In genomic region chr9:83569898-83570297, GRCm38 (mm10) we compare ENCODE assay signal across 26 mouse cellular contexts. TPM values are rescaled to one million over a fixed set of nuclear protein-coding genes. Genes with fewer than 3 reads are reported as not detected.
DNase-seq lines count a peak whose midpoint lies in the region; ATAC-seq and TF ChIP-seq lines count a peak whose summit lies in the region.
"Had no signal": no experiment of that assay in that cellular context is flagged by ENCODE, and none has a peak within 500 bp of the region (broad histone marks: within the 10 kb centered on the region; RNA-seq: fewer than 3 reads in every experiment).

No protein-coding gene starts in this region.

- no peaks in the 10 kb centered on the region for H3K9me3 ChIP-seq in lung, embryonic 14.5 days (ENCODE audit: low read depth, low read length)
- H3K9me3 ChIP-seq in liver, embryonic 11.5 days (ENCODE audit: control insufficient read depth, low read length), result no peaks in the 10 kb centered on the region
- H3K9me3 ChIP-seq in forebrain, embryonic 11.5 days (ENCODE audit: control insufficient read depth, low read length), result no peaks in the 10 kb centered on the region
- H3K9me3 ChIP-seq: forebrain, embryonic 10.5 days; heart, embryonic 10.5 days; heart, embryonic 13.5 days; hindbrain, embryonic 10.5 days; hindbrain, embryonic 13.5 days had no signal

- H3K9ac ChIP-seq in lung, embryonic 14.5 days, result no peak overlapping the region
- no peak overlapping the region for H3K9ac ChIP-seq in liver, embryonic 11.5 days (ENCODE audit: low read depth, low read length)
- no peak overlapping the region for H3K9ac ChIP-seq in forebrain, embryonic 11.5 days (ENCODE audit: low read length)
- H3K9ac ChIP-seq: forebrain, postnatal 0 days; heart, embryonic 13.5 days; hindbrain, embryonic 13.5 days had no signal

- no peak for TF ChIP-seq CTCF in lung, embryonic 14.5 days (IDR thresholded peaks at IDR 0.05; ENCODE audit: low read depth)

- no peak overlapping the region for H3K27ac ChIP-seq in lung, embryonic 14.5 days (ENCODE audit: low read depth)
- H3K27ac ChIP-seq in liver, embryonic 11.5 days (ENCODE audit: low read depth, low read length), result no peak overlapping the region
- H3K27ac ChIP-seq in forebrain, embryonic 11.5 days (ENCODE audit: low read depth, low read length), result no peak overlapping the region
- H3K27ac ChIP-seq: forebrain, embryonic 10.5 days; gastrocnemius, adult 2 months; heart, embryonic 10.5 days; heart, embryonic 13.5 days; hindbrain, embryonic 10.5 days; hindbrain, embryonic 13.5 days had no signal

- no peak overlapping the region for H3K4me3 ChIP-seq in lung, embryonic 14.5 days (ENCODE audit: low read depth, low read length)
- H3K4me3 ChIP-seq in liver, embryonic 11.5 days (ENCODE audit: low read depth, low read length), result no peak overlapping the region
- no peak overlapping the region for H3K4me3 ChIP-seq in forebrain, embryonic 11.5 days (ENCODE audit: low read depth, low read length)
- H3K4me3 ChIP-seq: forebrain, embryonic 10.5 days; gastrocnemius, adult 2 months; heart, embryonic 10.5 days; heart, embryonic 13.5 days; hindbrain, embryonic 10.5 days; hindbrain, embryonic 13.5 days had no signal

- H3K4me2 ChIP-seq in lung, embryonic 14.5 days, result 0 out of 2 replicates have a peak overlapping the region, but pooled peaks have one; percentile 8
- H3K4me2 ChIP-seq in liver, embryonic 11.5 days, result no peak overlapping the region
- no peak overlapping the region for H3K4me2 ChIP-seq in forebrain, embryonic 11.5 days (ENCODE audit: low read depth, low read length, severe bottlenecking)
- H3K4me2 ChIP-seq: heart, embryonic 13.5 days; hindbrain, embryonic 13.5 days had no signal

- DNase-seq in lung, embryonic 14.5 days, result no peak
- no peak for DNase-seq in lung, adult 18-20 months
- peak; percentile 65 for DNase-seq in splenic B cell, adult 2 months (ENCODE audit: low read depth, low spot score)
- DNase-seq in liver, embryonic 11.5 days (ENCODE audit: low spot score), result no peak
- DNase-seq in forebrain, embryonic 11.5 days (ENCODE audit: low spot score), result no peak
- no peak for DNase-seq in heart, adult 9 months (ENCODE audit: low spot score in 2 of 2)
- DNase-seq: adrenal gland, adult 2 months; adrenal gland, postnatal 14 days; cerebellum, adult 11 months; cerebellum, adult 2 months; cerebellum, adult 9-11 months; cerebellum, postnatal 25 days; forebrain, postnatal 0 days; gastrocnemius, adult 2 months; gastrocnemius, postnatal 14 days; heart, adult 18-20 months; heart, postnatal 14 days had no signal

- no peak; the same call in 1 of the 2 replicates for ATAC-seq in lung, embryonic 14.5 days (ENCODE audit: insufficient read depth)
- ATAC-seq in common myeloid progenitor, adult 5-6 weeks (replicated peaks; ENCODE audit: low read depth, poor library complexity, severe bottlenecking), result peak; percentile 71
- peak; percentile 56 for ATAC-seq in megakaryocyte, adult 5-6 weeks (ENCODE audit: poor library complexity, severe bottlenecking)
- ATAC-seq in liver, embryonic 11.5 days (replicated peaks; ENCODE audit: low FRiP score), result no peak
- ATAC-seq in forebrain, embryonic 11.5 days (replicated peaks; ENCODE audit: low FRiP score), result no peak
- ATAC-seq: forebrain, postnatal 0 days; hindbrain, embryonic 16.5 days had no signal

- 40% methylated on average over 7 of the region's 7 CpGs for WGBS in lung, embryonic 14.5 days
- WGBS in liver, embryonic 11.5 days, result 56% methylated on average over 7 of the region's 7 CpGs
- 79% methylated on average over 7 of the region's 7 CpGs for WGBS in forebrain, embryonic 11.5 days

- no peaks in the 10 kb centered on the region for H3K36me3 ChIP-seq in lung, embryonic 14.5 days (ENCODE audit: insufficient read depth)
- H3K36me3 ChIP-seq in splenic B cell, adult 2 months (ENCODE audit: control insufficient read depth, insufficient read depth, low read length, poor library complexity, severe bottlenecking), result no peaks in the 10 kb centered on the region
- H3K36me3 ChIP-seq in liver, embryonic 11.5 days (ENCODE audit: control insufficient read depth, insufficient read depth, low read length), result no peaks in the 10 kb centered on the region
- H3K36me3 ChIP-seq in forebrain, embryonic 11.5 days (ENCODE audit: control insufficient read depth, insufficient read depth, low read length), result no peaks in the 10 kb centered on the region
- H3K36me3 ChIP-seq: forebrain, embryonic 10.5 days; heart, embryonic 10.5 days; heart, embryonic 13.5 days; hindbrain, embryonic 10.5 days; hindbrain, embryonic 13.5 days had no signal

- H3K27me3 ChIP-seq in lung, embryonic 14.5 days (ENCODE audit: insufficient read depth, low read length), result no peaks in the 10 kb centered on the region
- no peaks in the 10 kb centered on the region for H3K27me3 ChIP-seq in splenic B cell, adult 2 months (ENCODE audit: control insufficient read depth, insufficient read depth, low read length, poor library complexity, severe bottlenecking)
- no peaks in the 10 kb centered on the region for H3K27me3 ChIP-seq in liver, embryonic 11.5 days (replicated peaks; ENCODE audit: control insufficient read depth, insufficient read depth, low read length)
- no peaks in the 10 kb centered on the region for H3K27me3 ChIP-seq in forebrain, embryonic 11.5 days (ENCODE audit: control insufficient read depth, insufficient read depth, low read length)
- H3K27me3 ChIP-seq: heart, embryonic 13.5 days; hindbrain, embryonic 13.5 days had no signal

- H3K4me1 ChIP-seq in lung, embryonic 14.5 days (ENCODE audit: insufficient read depth), result peaks cover 37% of the 10 kb centered on the region
- peaks cover 11% of the 10 kb centered on the region for H3K4me1 ChIP-seq in liver, embryonic 11.5 days (replicated peaks; ENCODE audit: control insufficient read depth, insufficient read depth, low read length)
- H3K4me1 ChIP-seq in forebrain, embryonic 11.5 days (replicated peaks; ENCODE audit: control insufficient read depth, insufficient read depth, low read length), result peaks cover 4% of the 10 kb centered on the region; the same call in 1 of the 2 replicates

RNA-seq across cellular contexts. Expression of gene Sh3bgrl2, which starts 21.8 kb away (rescaled TPM):
- polyA plus RNA-seq in lung, embryonic 14.5 days (2014; fragmentation: Nextera tagmentation; extraction: Ambion mirVana), result 56.7 and 59.4 TPM in 2 replicates
- total RNA-seq in common myeloid progenitor, adult 5-6 weeks (2017), result 0.37 TPM in 1 of 2 replicates, not detected in the other
- total RNA-seq in megakaryocyte, adult 5-6 weeks (2015), result not detected in 2 replicates
- 0.11 TPM in 1 of 2 replicates, not detected in the other for total RNA-seq in megakaryocyte, adult 5-6 weeks (2017)
- 17.2 and 19.7 TPM in 2 replicates for polyA plus RNA-seq in liver, embryonic 11.5 days (2014; fragmentation: Nextera tagmentation; extraction: Ambion mirVana)
- polyA plus RNA-seq in forebrain, embryonic 11.5 days (2014; fragmentation: Nextera tagmentation; extraction: Ambion mirVana), result 13.2 TPM in 2 replicates
- total RNA-seq: MEL had no signal

Comparison
In these comparisons a context has a peak if more than half of its experiments do, and no peak if none do; other contexts are left out.
1. ATAC-seq: peak in common myeloid progenitor, adult 5-6 weeks (single experiment) and megakaryocyte, adult 5-6 weeks (single experiment); none in lung, embryonic 14.5 days (single experiment), liver, embryonic 11.5 days (single experiment) and forebrain, embryonic 11.5 days (single experiment).